Mouse (Mus musculus) erythroid progenitor cell, adult 5-6 weeks (primary cell): Measurements from ENCODE around the gene Slc4a10. TPM values are rescaled to one million over a fixed set of nuclear protein-coding genes. Genes with fewer than 3 reads are reported as not detected.

Experiments
- ATAC-seq: replicated peaks from 2 replicates; pipeline ENCODE4 v1.8.0; 2016; ENCODE audit warnings: moderate number of reproducible peaks, mild to moderate bottlenecking, moderate TSS enrichment, inconsistent platforms; ENCODE audit not compliant: poor library complexity, low FRiP score, severe bottlenecking
- total RNA-seq, 2 experiments: library from RNA; stranded (forward) in 1 of 2; stranded (reverse) in 1 of 2; fragments of 150-400 nt in 1 of 2; fragments of 186-747, 209-891 nt in 1 of 2; gene quantifications; 2 replicates each; pipeline versions ENCODE4 v1.2.3 to v1.2.4; 2015 to 2017; ENCODE audit warnings: low replicate concordance in 2 of 2

Slc4a10 gene
- total RNA-seq, 2 experiments from 2014 or later, result not detected

- ATAC-seq, result no peak
These were observed 222.2 kb downstream of the Slc4a10 start for GRCm38 (mm10) chr2:62268467-62268866.

DNA sequence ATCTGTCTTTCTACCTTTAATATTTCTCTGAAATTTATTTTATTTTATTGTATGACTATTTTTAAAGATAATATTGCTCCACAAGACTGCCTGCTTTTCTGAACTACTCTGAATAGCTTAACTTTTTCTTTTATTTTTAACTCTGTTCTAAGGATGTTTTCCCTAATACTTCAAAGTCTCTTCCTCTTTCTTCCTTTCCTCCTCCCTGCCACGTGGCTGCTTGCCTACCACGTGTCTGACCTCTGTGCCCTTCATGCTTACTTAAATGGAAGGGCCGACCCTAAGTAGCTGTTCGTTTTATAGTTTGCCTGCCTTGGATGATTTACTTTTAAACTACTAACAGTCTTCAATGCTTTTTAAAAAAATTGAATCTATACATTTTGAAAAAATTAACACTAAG is 225.6 kb downstream of the Slc4a10 start:
- no peak for ATAC-seq

GRCm38 (mm10) chr2:62278779-62279178 is 232.5 kb downstream of the Slc4a10 start:
- ATAC-seq, result no peak

- no peak for ATAC-seq
These were observed 233.5 kb downstream of the Slc4a10 start for GRCm38 (mm10) chr2:62279777-62280176.

- ATAC-seq, result no peak
These were observed 238.8 kb downstream of the Slc4a10 start for GRCm38 (mm10) chr2:62285026-62285425.

GRCm38 (mm10) chr2:62285847-62286246 is 239.6 kb downstream of the Slc4a10 start:
- no peak for ATAC-seq

- no peak for ATAC-seq
These were observed 241.3 kb downstream of the Slc4a10 start for GRCm38 (mm10) chr2:62287532-62287931.

GRCm38 (mm10) chr2:62293846-62294245 is 247.6 kb downstream of the Slc4a10 start:
- no peak for ATAC-seq

GRCm38 (mm10) chr2:62301716-62302115 is 255.5 kb downstream of the Slc4a10 start:
- no peak for ATAC-seq

- no peak for ATAC-seq
These were observed 260.7 kb downstream of the Slc4a10 start for GRCm38 (mm10) chr2:62306978-62307377.

DNA sequence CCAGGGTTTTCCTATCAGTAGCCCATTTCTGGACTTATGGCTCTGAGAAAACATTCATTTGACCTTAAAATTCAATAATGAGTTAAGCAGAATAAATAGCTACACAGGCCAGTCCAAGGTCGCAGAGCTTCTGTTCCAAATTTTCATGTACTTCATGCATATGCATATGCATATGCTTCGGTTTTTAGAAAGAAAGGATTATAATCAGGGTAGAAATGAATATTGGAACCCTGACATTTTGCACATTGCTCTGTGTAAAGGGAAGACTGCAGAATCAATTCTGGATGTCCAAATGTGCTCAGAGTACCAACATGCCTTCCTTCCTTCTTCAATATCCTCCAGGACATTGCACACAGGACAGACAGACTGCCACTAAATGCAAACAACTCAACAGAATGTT is 261.2 kb downstream of the Slc4a10 start:
- ATAC-seq, result no peak

DNA sequence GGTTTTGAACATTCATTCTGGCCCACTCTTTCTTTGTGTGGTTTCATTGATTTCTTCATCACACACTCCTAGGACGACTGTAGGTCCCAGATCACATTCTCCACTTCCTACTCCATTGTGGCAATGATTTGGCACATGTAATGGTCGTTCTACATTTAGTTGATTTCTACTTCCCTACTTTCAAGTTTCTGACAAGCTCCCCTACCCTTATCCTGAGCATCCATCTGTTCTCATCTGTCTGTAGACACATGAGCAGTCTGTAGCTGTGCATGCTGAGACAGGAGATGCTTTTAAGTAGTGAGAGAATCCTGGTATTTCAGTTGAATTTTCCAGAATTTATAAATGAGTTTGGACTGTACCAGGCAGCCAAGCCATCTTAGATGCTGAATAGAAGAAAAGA is 270.7 kb downstream of the Slc4a10 start:
- ATAC-seq, result no peak

- no peak for ATAC-seq
These were observed 273.2 kb downstream of the Slc4a10 start for GRCm38 (mm10) chr2:62319489-62319888.

DNA sequence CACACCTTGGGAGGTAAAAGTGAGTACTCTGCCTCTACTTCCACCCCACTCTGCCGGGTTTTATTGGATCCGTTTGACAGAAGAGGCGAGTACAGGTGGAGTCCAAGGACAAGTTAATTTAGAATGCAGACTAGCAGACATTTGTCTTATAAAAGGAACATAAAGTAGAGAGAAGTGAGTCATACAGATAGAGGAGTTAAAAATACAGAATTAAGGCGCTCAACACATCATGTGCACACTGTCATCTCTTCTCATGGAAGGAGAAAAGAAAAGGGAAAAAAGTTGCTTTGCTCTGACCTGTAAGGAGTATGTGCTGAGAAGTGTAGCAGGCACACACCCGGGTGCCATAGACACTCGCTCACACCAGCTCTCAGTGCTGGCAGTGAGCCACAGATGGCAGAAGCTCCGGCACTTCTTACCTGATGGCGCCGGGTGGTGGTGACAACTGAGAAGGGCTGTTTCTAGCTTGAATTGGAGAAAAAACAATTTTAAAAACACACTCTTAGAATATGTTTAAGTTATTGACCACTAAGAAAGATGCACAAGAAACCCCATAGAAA is 276.9 kb downstream of the Slc4a10 start:
- ATAC-seq, result no peak

DNA sequence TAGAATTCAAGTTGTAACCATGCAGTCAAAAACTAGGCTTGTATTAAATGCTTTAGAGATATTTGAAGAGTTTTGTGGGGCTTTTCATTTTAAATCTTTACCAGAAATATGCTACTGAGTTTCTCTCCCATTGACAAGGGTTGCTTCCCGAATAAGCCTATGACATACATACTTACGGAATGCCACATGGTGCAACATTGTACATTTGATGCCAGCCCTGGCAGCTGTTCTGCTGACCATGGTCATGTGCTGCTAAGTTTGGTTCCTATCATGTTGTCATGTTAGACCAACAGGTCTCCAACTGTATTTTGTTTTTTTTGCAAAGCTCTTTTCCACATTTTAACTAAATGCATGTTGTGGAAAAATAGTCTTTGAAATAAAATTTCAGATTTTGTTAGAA is 279.1 kb downstream of the Slc4a10 start:
- ATAC-seq, result no peak

DNA sequence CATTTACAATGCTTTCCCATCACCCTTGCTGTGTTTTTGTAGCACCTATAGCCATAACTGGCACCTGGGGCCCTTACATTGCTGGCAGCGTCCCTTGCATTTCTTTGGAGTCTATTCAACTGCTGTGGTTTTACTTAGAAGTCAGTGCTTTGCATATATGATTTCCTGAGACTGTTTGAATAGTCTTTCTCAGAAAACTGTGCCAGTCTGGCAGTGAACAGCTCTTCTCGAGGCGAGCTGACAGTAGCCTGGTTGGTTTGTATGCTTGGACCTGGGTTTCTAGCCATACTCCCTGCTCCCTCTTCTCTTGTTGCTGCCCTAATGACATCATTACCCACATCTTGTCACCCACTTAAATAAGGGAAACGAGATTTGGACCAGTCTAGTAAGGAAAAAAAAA is 285.7 kb downstream of the Slc4a10 start:
- no peak for ATAC-seq

DNA sequence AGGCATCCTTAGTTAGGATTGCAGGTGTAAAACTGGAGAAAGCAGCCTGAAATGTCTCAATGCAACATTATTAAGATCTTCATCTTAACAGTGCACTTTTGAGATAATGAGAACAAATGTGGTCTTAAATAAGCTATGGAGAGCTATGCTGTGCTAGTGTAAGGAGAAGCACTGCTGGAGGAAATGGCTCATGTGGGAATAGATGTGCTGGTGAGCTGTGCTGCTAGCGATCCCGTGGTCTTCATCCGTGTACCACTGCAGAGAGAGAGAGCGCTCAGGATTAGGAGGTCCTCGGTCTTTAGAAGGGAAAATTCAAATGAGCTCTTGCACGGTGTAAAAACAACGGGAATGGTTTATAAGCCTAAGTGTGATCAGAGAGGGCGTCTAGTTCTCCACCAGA is 286.2 kb downstream of the Slc4a10 start:
- ATAC-seq, result no peak

GRCm38 (mm10) chr2:62334397-62335243 is 288.4 kb downstream of the Slc4a10 start:
- ATAC-seq, result no peak

DNA sequence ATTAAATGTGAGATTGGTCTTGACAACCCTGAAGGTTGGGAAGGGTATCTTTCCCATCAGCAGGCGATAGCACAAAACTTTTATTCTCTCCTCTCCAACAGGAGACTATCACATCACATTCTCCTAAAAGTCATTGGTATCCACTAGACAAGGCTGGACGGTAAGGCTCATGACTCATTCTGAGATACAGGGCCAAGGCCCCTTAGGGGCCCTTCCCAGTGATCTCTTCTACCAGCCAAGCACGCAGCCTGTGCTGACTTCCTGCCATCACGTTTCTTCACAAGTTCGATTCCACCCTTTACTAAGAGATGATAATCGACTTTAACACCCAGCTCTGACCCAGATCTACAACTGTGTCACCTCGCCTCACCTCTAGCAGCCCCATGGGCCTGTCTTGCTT is 290.8 kb downstream of the Slc4a10 start:
- ATAC-seq, result no peak

DNA sequence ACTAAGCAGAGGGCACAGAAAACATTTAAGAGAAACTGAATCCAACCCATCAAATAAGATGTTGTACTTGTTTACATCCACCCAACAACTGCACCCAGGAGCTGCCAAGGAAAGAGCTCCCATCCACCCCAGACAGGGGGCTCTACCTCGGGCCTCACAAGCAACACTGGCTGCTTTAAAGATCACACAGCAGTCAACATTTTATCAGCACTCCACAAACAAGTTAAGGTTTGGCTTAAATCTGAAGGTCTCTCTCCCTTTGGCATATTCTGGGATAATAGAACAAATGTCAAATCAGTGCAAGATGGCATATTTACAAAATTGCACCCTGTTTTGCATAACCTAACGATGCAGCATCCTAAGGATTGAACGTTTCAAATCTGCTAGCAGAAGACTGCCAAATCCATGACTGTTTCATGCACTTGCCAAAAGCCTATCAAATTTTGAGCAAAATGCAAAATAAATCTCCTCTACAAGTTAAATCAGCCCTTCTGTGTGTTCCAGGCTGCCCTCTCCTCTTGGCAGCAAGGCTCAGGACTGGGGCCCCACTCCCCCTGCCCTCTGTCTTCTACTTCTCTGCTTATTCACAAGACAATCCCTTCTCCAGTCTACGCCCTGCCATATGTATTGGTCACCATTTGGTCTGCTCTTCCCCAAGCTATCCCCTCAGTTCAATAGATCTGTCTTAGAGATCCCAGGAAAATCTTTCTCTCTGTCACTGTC is 293.1 kb downstream of the Slc4a10 start:
- ATAC-seq, result no peak
